Mouse (Mus musculus): ENCODE data around the gene Rpl23.

DNA sequence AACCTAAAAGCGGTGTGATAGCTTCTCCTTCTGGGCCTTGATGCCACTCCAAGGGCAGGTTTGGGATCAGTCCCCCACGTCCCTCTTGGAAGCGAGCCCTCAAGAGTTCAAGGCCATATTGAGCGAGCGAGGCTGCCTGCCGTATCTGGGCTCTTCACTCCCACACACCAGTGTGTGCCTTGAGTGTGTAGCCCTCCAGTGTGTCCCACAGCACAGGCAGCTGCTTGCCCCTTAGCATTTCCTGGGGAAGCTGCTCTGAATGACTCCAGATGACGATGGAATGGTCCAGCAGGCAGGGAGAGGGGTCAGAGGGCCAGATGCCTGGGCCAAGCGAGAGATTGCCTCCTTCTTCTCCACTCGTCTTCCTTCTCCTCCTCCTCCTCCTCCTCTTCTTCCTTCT lies 34.7 kb upstream of the Rpl23 start:
- TF ChIP-seq CTCF (IDR thresholded peaks at IDR 0.05; ENCODE audit: control insufficient read depth, insufficient read depth, insufficient read length) (no peak), USF1 (IDR thresholded peaks at IDR 0.05; ENCODE audit: low read depth) (no peak), MYOD1 (IDR thresholded peaks at IDR 0.05; ENCODE audit: control insufficient read depth, insufficient read length, low read depth) (no peak), MYOG (IDR thresholded peaks at IDR 0.05; ENCODE audit: control insufficient read depth, extremely low read depth, insufficient read length) (no peak), MAX (IDR thresholded peaks at IDR 0.05) (no peak)

Data from C2C12 (cell line).